Mouse (Mus musculus) limb, embryonic 12.5 days (tissue): ENCODE measurements at regions not wholly inside any gene's neighbourhood (a gene's known extent, or its start where the extent isn't known, plus 50 kb on each side); places are given as distances from the start of the nearest gene placed in this dataset.

Experiments used
- ATAC-seq: fragments of 200-750 bp; cut with Nextera tagmentation; 2 replicates; pipeline ENCODE4 v1.8.0; 2017; ENCODE audit warnings: low read depth, moderate TSS enrichment; ENCODE audit not compliant: insufficient number of reproducible peaks, insufficient read depth, low FRiP score, low TSS enrichment
- H3K27ac ChIP-seq: fragments of 300-500 bp; sonication (generic); 2 replicates; pipeline ENCODE4 v1.5.1; 2016; ENCODE audit warnings: mild to moderate bottlenecking, moderate library complexity
- H3K27me3 ChIP-seq: fragments of 300-500 bp; sonication (generic); 2 replicates; pipeline ENCODE4 v1.6.1; 2016; ENCODE audit warnings: mild to moderate bottlenecking, moderate library complexity
- H3K36me3 ChIP-seq: fragments of 300-500 bp; sonication (generic); 2 replicates; pipeline ENCODE4 v1.6.1; 2016; ENCODE audit warnings: mild to moderate bottlenecking, moderate library complexity
- H3K4me1 ChIP-seq: fragments of 300-500 bp; sonication (generic); replicated peaks from 2 replicates; pipeline ENCODE4 v1.6.1; 2016
- H3K4me2 ChIP-seq: fragments of 300-500 bp; sonication (generic); 2 replicates; pipeline ENCODE4 v1.6.1; 2016; ENCODE audit warnings: mild to moderate bottlenecking, moderate library complexity
- H3K4me3 ChIP-seq: fragments of 300-500 bp; sonication (generic); replicated peaks from 2 replicates; pipeline ENCODE4 v1.5.1; 2016; ENCODE audit warnings: mild to moderate bottlenecking
- H3K9ac ChIP-seq: fragments of 300-500 bp; sonication (generic); replicated peaks from 2 replicates; pipeline ENCODE4 v1.6.1; 2016; ENCODE audit warnings: mild to moderate bottlenecking, moderate library complexity
- H3K9me3 ChIP-seq: fragments of 300-500 bp; sonication (generic); 2 replicates; pipeline ENCODE4 v1.6.1; 2016; ENCODE audit warnings: mild to moderate bottlenecking, moderate library complexity
- WGBS: fragments of 180-500 bp; shearing (Covaris S2); methylation state at CpG from one replicate; pipeline ENCODE4 v1.1.7; 2016; 5-methylcytosine and 5-hydroxymethylcytosine counted together

DNA sequence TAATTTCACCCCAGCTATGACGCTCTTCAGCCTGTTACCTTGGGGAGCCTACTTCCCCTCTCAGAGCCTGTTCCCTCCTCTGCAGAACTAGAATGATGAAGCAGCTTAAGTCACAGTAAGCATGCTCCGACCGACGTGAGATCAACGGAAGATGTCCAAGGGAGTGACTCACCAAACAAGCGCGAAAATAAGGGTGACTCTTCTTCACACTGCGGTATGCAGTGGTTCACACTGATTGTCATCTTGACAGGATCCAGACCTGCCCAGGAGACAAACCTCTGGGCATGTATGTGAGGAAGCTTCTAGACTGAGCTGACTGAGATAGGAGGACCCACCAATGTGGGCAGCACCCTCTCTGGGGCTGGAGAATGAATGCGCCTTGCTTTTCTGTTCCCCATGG lies 116.3 kb upstream of the Tpm1 start:
- no peak overlapping the region for H3K9ac ChIP-seq
- ATAC-seq: no peak
- no peak overlapping the region for H3K27ac ChIP-seq
- WGBS: 89% methylated on average over 9 of the region's 9 CpGs
- no peak overlapping the region for H3K4me2 ChIP-seq
- H3K4me3 ChIP-seq: no peak overlapping the region
- H3K9me3 ChIP-seq: no peaks in the 10 kb centered on the region
- no peaks in the 10 kb centered on the region for H3K27me3 ChIP-seq
- no peaks in the 10 kb centered on the region for H3K4me1 ChIP-seq
- H3K36me3 ChIP-seq: no peaks in the 10 kb centered on the region

- H3K4me3 ChIP-seq: no peak overlapping the region
- no peak for ATAC-seq
- 79% methylated on average over 6 of the region's 6 CpGs for WGBS
These were observed 114.5 kb upstream of the Tpm1 start for GRCm38 (mm10) chr9:67163746-67164145.

GRCm38 (mm10) chr9:67160785-67161455 lies 111.7 kb upstream of the Tpm1 start:
- 92% methylated on average over 3 of the region's 3 CpGs for WGBS
- Histone ChIP-seq H3K27me3 (no peaks in the 10 kb centered on the region), H3K27ac (no peak overlapping the region), H3K4me3 (no peak overlapping the region), H3K4me1 (0 out of 2 replicates have a peak, but pooled peaks cover 3% of the 10 kb centered on the region), H3K9me3 (peaks cover 3% of the 10 kb centered on the region; the same call in 1 of the 2 replicates), H3K36me3 (no peaks in the 10 kb centered on the region), H3K9ac (no peak overlapping the region), H3K4me2 (no peak overlapping the region)
- no peak for ATAC-seq

More at GRCm38 (mm10) chr9:67163746-67164145, 114.5 kb upstream of the Tpm1 start:
- Histone ChIP-seq H3K27ac (no peak overlapping the region), H3K4me1 (no peaks in the 10 kb centered on the region), H3K9ac (no peak overlapping the region), H3K27me3 (no peaks in the 10 kb centered on the region), H3K36me3 (no peaks in the 10 kb centered on the region), H3K4me2 (no peak overlapping the region), H3K9me3 (no peaks in the 10 kb centered on the region)

GRCm38 (mm10) chr9:67160350-67160749 lies 111.1 kb upstream of the Tpm1 start:
- Histone ChIP-seq H3K4me1 (0 out of 2 replicates have a peak, but pooled peaks cover 3% of the 10 kb centered on the region), H3K9ac (no peak overlapping the region), H3K27ac (no peak overlapping the region), H3K36me3 (no peaks in the 10 kb centered on the region), H3K4me3 (no peak overlapping the region), H3K27me3 (no peaks in the 10 kb centered on the region), H3K4me2 (no peak overlapping the region), H3K9me3 (peaks cover 3% of the 10 kb centered on the region; the same call in 1 of the 2 replicates)
- ATAC-seq: no peak
- WGBS: 97% methylated on average over 5 of the region's 5 CpGs

GRCm38 (mm10) chr9:67156590-67157259 lies 107.5 kb upstream of the Tpm1 start:
- H3K27ac ChIP-seq: no peak overlapping the region

DNA sequence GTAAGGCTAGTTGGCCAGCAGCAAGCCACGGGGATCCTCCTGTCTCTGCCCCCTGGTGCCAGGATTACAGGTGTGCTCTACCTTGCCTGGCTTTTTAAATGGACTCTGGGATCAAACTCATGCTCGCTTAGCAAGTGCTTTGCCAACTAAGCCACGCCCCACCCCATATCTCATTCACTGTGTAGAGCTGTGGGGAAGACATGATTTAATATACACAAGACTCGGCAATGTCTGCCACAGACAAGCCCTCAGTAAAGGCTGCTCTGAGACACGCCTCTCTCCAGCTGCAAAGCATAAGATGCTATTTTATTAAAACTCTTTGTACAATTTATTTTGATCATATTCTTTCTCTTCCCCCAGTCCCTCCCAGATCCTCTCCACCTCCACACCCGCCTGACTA lies 104.9 kb upstream of the Tpm1 start:
- no peak overlapping the region for H3K9ac ChIP-seq
- H3K36me3 ChIP-seq: no peaks in the 10 kb centered on the region
- peaks cover 3% of the 10 kb centered on the region; the same call in 1 of the 2 replicates for H3K9me3 ChIP-seq
- ATAC-seq: no peak
- WGBS: 87% methylated on average over 6 of the region's 6 CpGs
- H3K27me3 ChIP-seq: no peaks in the 10 kb centered on the region
- no peak overlapping the region for H3K4me3 ChIP-seq
- H3K27ac ChIP-seq: no peak overlapping the region
- no peak overlapping the region for H3K4me2 ChIP-seq
- peaks cover 16% of the 10 kb centered on the region for H3K4me1 ChIP-seq

More at GRCm38 (mm10) chr9:67156590-67157259, 107.5 kb upstream of the Tpm1 start:
- no peak overlapping the region for H3K4me3 ChIP-seq
- WGBS: 45% methylated on average over 3 of the region's 3 CpGs
- H3K27me3 ChIP-seq: no peaks in the 10 kb centered on the region
- peaks cover 3% of the 10 kb centered on the region; the same call in 1 of the 2 replicates for H3K9me3 ChIP-seq
- no peak for ATAC-seq
- H3K4me1 ChIP-seq: peaks cover 16% of the 10 kb centered on the region
- no peak overlapping the region for H3K9ac ChIP-seq
- H3K36me3 ChIP-seq: no peaks in the 10 kb centered on the region
- H3K4me2 ChIP-seq: no peak overlapping the region

- no peak overlapping the region for H3K4me2 ChIP-seq
- H3K27ac ChIP-seq: no peak overlapping the region
- ATAC-seq: no peak
- peaks cover 16% of the 10 kb centered on the region for H3K4me1 ChIP-seq
- no peaks in the 10 kb centered on the region for H3K36me3 ChIP-seq
- 81% methylated on average over 4 of the region's 4 CpGs for WGBS
- H3K27me3 ChIP-seq: no peaks in the 10 kb centered on the region
- H3K4me3 ChIP-seq: no peak overlapping the region
- H3K9ac ChIP-seq: no peak overlapping the region
- H3K9me3 ChIP-seq: peaks cover 3% of the 10 kb centered on the region; the same call in 1 of the 2 replicates
These were observed 104.1 kb upstream of the Tpm1 start for GRCm38 (mm10) chr9:67153333-67153732.

DNA sequence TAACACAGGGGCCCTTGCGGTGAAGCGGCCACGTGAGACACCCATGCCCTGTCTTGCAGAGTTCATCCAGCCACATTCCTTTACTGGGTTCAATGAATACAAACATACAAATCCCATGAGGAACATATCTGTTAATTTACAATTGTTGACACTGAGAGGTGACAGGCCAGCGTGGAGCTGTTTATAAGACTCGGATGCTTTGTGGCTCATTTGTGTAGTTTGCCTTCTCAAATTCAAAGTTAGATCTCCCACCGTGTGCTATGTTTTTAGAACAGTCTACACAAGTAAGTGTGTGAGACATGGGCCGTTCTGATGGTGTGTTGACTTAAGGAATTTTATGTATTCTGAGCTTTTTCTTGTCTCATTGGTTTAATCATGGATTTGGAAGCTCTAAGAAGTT lies 98.5 kb upstream of the Tpm1 start:
- 78% methylated on average over 7 of the region's 7 CpGs for WGBS
- peaks cover 5% of the 10 kb centered on the region; the same call in 1 of the 2 replicates for H3K4me1 ChIP-seq
- no peak overlapping the region for H3K4me3 ChIP-seq

GRCm38 (mm10) chr9:67145392-67145791 lies 96.2 kb upstream of the Tpm1 start:
- no peak overlapping the region for H3K4me3 ChIP-seq
- H3K27ac ChIP-seq: no peak overlapping the region
- peaks cover 6% of the 10 kb centered on the region; the same call in 1 of the 2 replicates for H3K4me1 ChIP-seq
- no peaks in the 10 kb centered on the region for H3K27me3 ChIP-seq
- H3K36me3 ChIP-seq: no peaks in the 10 kb centered on the region
- no peaks in the 10 kb centered on the region for H3K9me3 ChIP-seq
- H3K9ac ChIP-seq: no peak overlapping the region
- 92% methylated on average over 6 of the region's 6 CpGs for WGBS
- H3K4me2 ChIP-seq: no peak overlapping the region
- no peak for ATAC-seq

More for the DNA sequence above, 98.5 kb upstream of the Tpm1 start:
- no peak overlapping the region for H3K27ac ChIP-seq
- H3K4me2 ChIP-seq: no peak overlapping the region
- no peaks in the 10 kb centered on the region for H3K9me3 ChIP-seq
- no peaks in the 10 kb centered on the region for H3K36me3 ChIP-seq
- H3K9ac ChIP-seq: no peak overlapping the region
- H3K27me3 ChIP-seq: no peaks in the 10 kb centered on the region
- ATAC-seq: no peak

DNA sequence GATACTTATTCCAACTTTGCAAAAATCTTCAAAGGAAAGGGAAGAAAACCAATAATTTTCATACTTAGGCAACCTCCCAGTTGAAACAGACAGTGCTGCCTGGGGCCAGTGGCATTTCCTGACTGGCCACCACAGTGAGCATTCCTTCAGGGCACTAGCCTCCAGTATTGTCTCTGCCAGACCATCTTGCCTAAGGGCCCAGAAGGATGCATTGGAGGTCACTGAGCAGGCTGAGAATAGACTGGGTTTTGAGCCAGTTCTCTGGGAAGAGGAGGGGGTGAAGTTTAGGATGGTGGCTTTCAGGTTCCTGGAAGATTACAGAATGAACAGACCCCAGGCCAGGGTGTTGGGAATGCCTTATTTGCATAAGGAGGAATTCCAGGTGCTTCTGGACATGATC lies 95.3 kb upstream of the Tpm1 start:
- Histone ChIP-seq H3K9me3 (no peaks in the 10 kb centered on the region), H3K27me3 (no peaks in the 10 kb centered on the region), H3K27ac (no peak overlapping the region), H3K9ac (no peak overlapping the region), H3K36me3 (no peaks in the 10 kb centered on the region), H3K4me2 (no peak overlapping the region), H3K4me3 (no peak overlapping the region), H3K4me1 (peaks cover 9% of the 10 kb centered on the region; the same call in 1 of the 2 replicates)
- no peak for ATAC-seq

GRCm38 (mm10) chr9:67140319-67140887 lies 91.2 kb upstream of the Tpm1 start:
- no peak for ATAC-seq
- Histone ChIP-seq H3K36me3 (no peaks in the 10 kb centered on the region), H3K27me3 (no peaks in the 10 kb centered on the region), H3K4me3 (no peak overlapping the region), H3K4me1 (peaks cover 31% of the 10 kb centered on the region), H3K4me2 (no peak overlapping the region), H3K9me3 (no peaks in the 10 kb centered on the region), H3K9ac (no peak overlapping the region), H3K27ac (no peak overlapping the region)
- WGBS: 77% methylated on average over 7 of the region's 7 CpGs
